ENCODE assay signal across 12 mouse cellular contexts in genomic region chr7:4491308-4491707, GRCm38 (mm10). TPM values are rescaled to one million over a fixed set of nuclear protein-coding genes. Genes with fewer than 3 reads are reported as not detected.
DNase-seq lines count a peak whose midpoint lies in the region; ATAC-seq and TF ChIP-seq lines count a peak whose summit lies in the region.
"Had no signal": no experiment of that assay in that cellular context is flagged by ENCODE, and none has a peak within 500 bp of the region (broad histone marks: within the 10 kb centered on the region; RNA-seq: fewer than 3 reads in every experiment).

No protein-coding gene starts in this region.

- no peak overlapping the region for H3K4me3 ChIP-seq in intestine, embryonic 16.5 days (ENCODE audit: low read length)
- no peak overlapping the region for H3K4me3 ChIP-seq in intestine, embryonic 15.5 days (replicated peaks)
- H3K4me3 ChIP-seq in midbrain, embryonic 14.5 days (replicated peaks; ENCODE audit: low read depth, low read length): no peak overlapping the region
- H3K4me3 ChIP-seq in hindbrain, postnatal 0 days (ENCODE audit: low read length): no peak overlapping the region
- H3K4me3 ChIP-seq: left cerebral cortex, adult 2 months; midbrain, embryonic 13.5 days had no signal

- ATAC-seq in intestine, embryonic 16.5 days: no peak
- ATAC-seq in intestine, embryonic 15.5 days: no peak; the same call in 1 of the 2 replicates
- peak; percentile 23 for ATAC-seq in common myeloid progenitor, adult 5-6 weeks (replicated peaks; ENCODE audit: low read depth, poor library complexity, severe bottlenecking)
- ATAC-seq in midbrain, embryonic 14.5 days (ENCODE audit: low FRiP score, low TSS enrichment): no peak
- ATAC-seq in hindbrain, postnatal 0 days: no peak
- ATAC-seq in erythroid progenitor cell, adult 5-6 weeks (replicated peaks; ENCODE audit: low FRiP score, poor library complexity, severe bottlenecking): no peak
- ATAC-seq: midbrain, embryonic 13.5 days had no signal

- H3K4me2 ChIP-seq in intestine, embryonic 16.5 days (ENCODE audit: low read depth, low read length): no peak overlapping the region
- no peak overlapping the region for H3K4me2 ChIP-seq in intestine, embryonic 15.5 days (replicated peaks)
- H3K4me2 ChIP-seq in midbrain, embryonic 14.5 days (ENCODE audit: low read length): no peak overlapping the region
- no peak overlapping the region for H3K4me2 ChIP-seq in hindbrain, postnatal 0 days (ENCODE audit: low read depth, low read length)
- H3K4me2 ChIP-seq: midbrain, embryonic 13.5 days had no signal

- peaks cover 12% of the 10 kb centered on the region; the same call in 1 of the 2 replicates for H3K4me1 ChIP-seq in intestine, embryonic 16.5 days (ENCODE audit: control insufficient read depth, insufficient read depth, low read length)
- H3K4me1 ChIP-seq in intestine, embryonic 15.5 days (replicated peaks): peaks cover 9% of the 10 kb centered on the region
- H3K4me1 ChIP-seq in midbrain, embryonic 14.5 days (ENCODE audit: control insufficient read depth, insufficient read depth, low read length): no peaks in the 10 kb centered on the region
- no peaks in the 10 kb centered on the region for H3K4me1 ChIP-seq in hindbrain, postnatal 0 days (ENCODE audit: insufficient read depth, low read length)
- H3K4me1 ChIP-seq: midbrain, embryonic 13.5 days had no signal

- 72% methylated on average over 6 of the region's 6 CpGs for WGBS in intestine, embryonic 16.5 days
- WGBS in intestine, embryonic 15.5 days: 73% methylated on average over 6 of the region's 6 CpGs
- 91% methylated on average over 6 of the region's 6 CpGs for WGBS in midbrain, embryonic 14.5 days
- WGBS in hindbrain, postnatal 0 days: 87% methylated on average over 6 of the region's 6 CpGs

- H3K27ac ChIP-seq in intestine, embryonic 16.5 days (ENCODE audit: low read length): peak overlapping the region; percentile 21; the same call in 1 of the 2 replicates
- H3K27ac ChIP-seq in intestine, embryonic 15.5 days: no peak overlapping the region
- H3K27ac ChIP-seq in midbrain, embryonic 14.5 days (replicated peaks; ENCODE audit: low read depth, low read length): no peak overlapping the region
- H3K27ac ChIP-seq in hindbrain, postnatal 0 days: no peak overlapping the region
- H3K27ac ChIP-seq: midbrain, embryonic 13.5 days had no signal

- peak; percentile 56 to 62 for DNase-seq in heart, postnatal 14 days
- peak; percentile 66 for DNase-seq in lung, postnatal 25 days (ENCODE audit: low spot score)
- DNase-seq in midbrain, embryonic 14.5 days: no peak
- no peak for DNase-seq in hindbrain, postnatal 0 days (ENCODE audit: low spot score)
- DNase-seq: adrenal gland, postnatal 10 days; cerebellum, postnatal 36 days had no signal

- no peaks in the 10 kb centered on the region for H3K27me3 ChIP-seq in intestine, embryonic 16.5 days (replicated peaks; ENCODE audit: control insufficient read depth, insufficient read depth, low read length)
- no peaks in the 10 kb centered on the region for H3K27me3 ChIP-seq in intestine, embryonic 15.5 days (replicated peaks)
- no peaks in the 10 kb centered on the region for H3K27me3 ChIP-seq in midbrain, embryonic 14.5 days (ENCODE audit: control insufficient read depth, insufficient read depth, low read length)
- H3K27me3 ChIP-seq in hindbrain, postnatal 0 days (ENCODE audit: insufficient read depth, low read length): no peaks in the 10 kb centered on the region
- H3K27me3 ChIP-seq: midbrain, embryonic 13.5 days had no signal

- no peaks in the 10 kb centered on the region for H3K9me3 ChIP-seq in intestine, embryonic 16.5 days (ENCODE audit: control insufficient read depth, low read length)
- no peaks in the 10 kb centered on the region for H3K9me3 ChIP-seq in intestine, embryonic 15.5 days
- no peaks in the 10 kb centered on the region for H3K9me3 ChIP-seq in midbrain, embryonic 14.5 days (ENCODE audit: control insufficient read depth, low read length)
- no peaks in the 10 kb centered on the region for H3K9me3 ChIP-seq in hindbrain, postnatal 0 days (ENCODE audit: low read length)
- H3K9me3 ChIP-seq: midbrain, embryonic 13.5 days had no signal

- intact Hi-C loops in heart, postnatal 14 days (cut with DNase I): no loop called here

- H3K36me3 ChIP-seq in intestine, embryonic 16.5 days (ENCODE audit: control insufficient read depth, insufficient read depth, low read length): peaks cover 4% of the 10 kb centered on the region
- H3K36me3 ChIP-seq in intestine, embryonic 15.5 days: peaks cover 23% of the 10 kb centered on the region
- H3K36me3 ChIP-seq in midbrain, embryonic 14.5 days (ENCODE audit: control insufficient read depth, insufficient read depth, low read length): peaks cover 48% of the 10 kb centered on the region
- H3K36me3 ChIP-seq in hindbrain, postnatal 0 days (ENCODE audit: insufficient read depth, low read length): peaks cover 38% of the 10 kb centered on the region

- no peak overlapping the region; the same call in 1 of the 2 replicates for H3K9ac ChIP-seq in intestine, embryonic 16.5 days (ENCODE audit: low read depth, low read length)
- H3K9ac ChIP-seq in intestine, embryonic 15.5 days: no peak overlapping the region
- no peak overlapping the region for H3K9ac ChIP-seq in midbrain, embryonic 14.5 days (replicated peaks; ENCODE audit: low read length)
- H3K9ac ChIP-seq in hindbrain, postnatal 0 days (replicated peaks; ENCODE audit: low read length): no peak overlapping the region
- H3K9ac ChIP-seq: midbrain, embryonic 13.5 days had no signal

- TF ChIP-seq CTCF in hindbrain, postnatal 0 days (IDR thresholded peaks at IDR 0.05; ENCODE audit: low read depth): no peak

RNA-seq across cellular contexts. Expression of gene Ppp1r12c, which starts 10.2 kb away (rescaled TPM):
- 17.0 and 17.3 TPM in 2 replicates for polyA plus RNA-seq in intestine, embryonic 16.5 days (2015; fragmentation: Nextera tagmentation; extraction: Ambion mirVana)
- polyA plus RNA-seq in intestine, embryonic 15.5 days (2015; fragmentation: Nextera tagmentation; extraction: Ambion mirVana): 42.4 and 45.8 TPM in 2 replicates
- total RNA-seq in common myeloid progenitor, adult 5-6 weeks (2017): 90.2 and 117 TPM in 2 replicates
- 10 to 100 TPM; 76.0 to 82.1 TPM for total RNA-seq in heart, postnatal 14 days (2021)
- 46.2 and 50.7 TPM in 2 replicates for polyA plus RNA-seq in midbrain, embryonic 14.5 days (2014; fragmentation: Nextera tagmentation; extraction: Ambion mirVana)
- 88.2 and 109 TPM in 2 replicates for total RNA-seq in hindbrain, postnatal 0 days (2014; rRNA removed)
- polyA plus RNA-seq in hindbrain, postnatal 0 days (2015; fragmentation: Nextera tagmentation; extraction: Ambion mirVana): 33.9 and 42.0 TPM in 2 replicates
- total RNA-seq in erythroid progenitor cell, adult 5-6 weeks (2015; ENCODE audit: low replicate concordance): 73.9 and 133 TPM in 2 replicates
- total RNA-seq in erythroid progenitor cell, adult 5-6 weeks (2017; ENCODE audit: low replicate concordance): 123 and 130 TPM in 2 replicates

RNA-seq across cellular contexts. Expression of gene Tnnt1, which starts 24.9 kb away (rescaled TPM):
- 23.0 and 23.2 TPM in 2 replicates for polyA plus RNA-seq in intestine, embryonic 16.5 days (2015; fragmentation: Nextera tagmentation; extraction: Ambion mirVana)
- 21.3 and 27.1 TPM in 2 replicates for polyA plus RNA-seq in intestine, embryonic 15.5 days (2015; fragmentation: Nextera tagmentation; extraction: Ambion mirVana)
- total RNA-seq in common myeloid progenitor, adult 5-6 weeks (2017): 6.1 and 6.6 TPM in 2 replicates
- 10 to 100 TPM; 25.4 to 33.6 TPM for total RNA-seq in heart, postnatal 14 days (2021)
- polyA plus RNA-seq in midbrain, embryonic 14.5 days (2014; fragmentation: Nextera tagmentation; extraction: Ambion mirVana): 2.6 and 2.7 TPM in 2 replicates
- 0.93 and 3.5 TPM in 2 replicates for total RNA-seq in hindbrain, postnatal 0 days (2014; rRNA removed)
- 2.9 and 3.6 TPM in 2 replicates for polyA plus RNA-seq in hindbrain, postnatal 0 days (2015; fragmentation: Nextera tagmentation; extraction: Ambion mirVana)
- total RNA-seq in erythroid progenitor cell, adult 5-6 weeks (2015; ENCODE audit: low replicate concordance): 1.4 TPM in 1 of 2 replicates, not detected in the other
- total RNA-seq in erythroid progenitor cell, adult 5-6 weeks (2017; ENCODE audit: low replicate concordance): 3.9 TPM in 1 of 2 replicates, not detected in the other

RNA-seq across cellular contexts. Expression of gene Eps8l1, which starts 30.8 kb away (rescaled TPM):
- 4.0 and 4.1 TPM in 2 replicates for polyA plus RNA-seq in intestine, embryonic 16.5 days (2015; fragmentation: Nextera tagmentation; extraction: Ambion mirVana)
- polyA plus RNA-seq in intestine, embryonic 15.5 days (2015; fragmentation: Nextera tagmentation; extraction: Ambion mirVana): 3.4 and 3.9 TPM in 2 replicates
- total RNA-seq in common myeloid progenitor, adult 5-6 weeks (2017): 4.2 and 5.6 TPM in 2 replicates
- total RNA-seq in heart, postnatal 14 days (2021): 1 to 10 TPM; 3.1 to 4.9 TPM
- polyA plus RNA-seq in midbrain, embryonic 14.5 days (2014; fragmentation: Nextera tagmentation; extraction: Ambion mirVana): 6.9 and 9.1 TPM in 2 replicates
- total RNA-seq in hindbrain, postnatal 0 days (2014; rRNA removed): 5.0 and 5.8 TPM in 2 replicates
- polyA plus RNA-seq in hindbrain, postnatal 0 days (2015; fragmentation: Nextera tagmentation; extraction: Ambion mirVana): 5.7 and 7.7 TPM in 2 replicates
- total RNA-seq in erythroid progenitor cell, adult 5-6 weeks (2015; ENCODE audit: low replicate concordance): 2.9 and 6.1 TPM in 2 replicates
- total RNA-seq in erythroid progenitor cell, adult 5-6 weeks (2017; ENCODE audit: low replicate concordance): 6.2 and 11.2 TPM in 2 replicates

RNA-seq across cellular contexts. Expression of gene Tnni3, which starts 32.7 kb away (rescaled TPM):
- polyA plus RNA-seq in intestine, embryonic 16.5 days (2015; fragmentation: Nextera tagmentation; extraction: Ambion mirVana): 1.6 TPM in 2 replicates
- polyA plus RNA-seq in intestine, embryonic 15.5 days (2015; fragmentation: Nextera tagmentation; extraction: Ambion mirVana): 2.2 and 3.0 TPM in 2 replicates
- 0.87 and 1.9 TPM in 2 replicates for total RNA-seq in common myeloid progenitor, adult 5-6 weeks (2017)
- total RNA-seq in heart, postnatal 14 days (2021): 1,000 to 10,000 TPM; 7,272 to 7,308 TPM
- polyA plus RNA-seq in midbrain, embryonic 14.5 days (2014; fragmentation: Nextera tagmentation; extraction: Ambion mirVana): 1.5 and 2.0 TPM in 2 replicates
- total RNA-seq in hindbrain, postnatal 0 days (2014; rRNA removed): 1.9 TPM in 1 of 2 replicates, not detected in the other
- polyA plus RNA-seq in hindbrain, postnatal 0 days (2015; fragmentation: Nextera tagmentation; extraction: Ambion mirVana): 2.1 and 3.9 TPM in 2 replicates
- not detected in 2 replicates for total RNA-seq in erythroid progenitor cell, adult 5-6 weeks (2015; ENCODE audit: low replicate concordance)
- total RNA-seq in erythroid progenitor cell, adult 5-6 weeks (2017; ENCODE audit: low replicate concordance): not detected in 2 replicates

RNA-seq across cellular contexts. Expression of gene Dnaaf3, which starts 40.9 kb away (rescaled TPM):
- 1.1 and 1.3 TPM in 2 replicates for polyA plus RNA-seq in intestine, embryonic 16.5 days (2015; fragmentation: Nextera tagmentation; extraction: Ambion mirVana)
- polyA plus RNA-seq in intestine, embryonic 15.5 days (2015; fragmentation: Nextera tagmentation; extraction: Ambion mirVana): 1.1 TPM in 2 replicates
- total RNA-seq in common myeloid progenitor, adult 5-6 weeks (2017): 1.6 TPM in 1 of 2 replicates, not detected in the other
- total RNA-seq in heart, postnatal 14 days (2021): 1 to 10 TPM; 1.8 to 1.9 TPM
- 0.58 and 1.4 TPM in 2 replicates for polyA plus RNA-seq in midbrain, embryonic 14.5 days (2014; fragmentation: Nextera tagmentation; extraction: Ambion mirVana)
- 2.1 and 3.8 TPM in 2 replicates for total RNA-seq in hindbrain, postnatal 0 days (2014; rRNA removed)
- 2.0 and 2.6 TPM in 2 replicates for polyA plus RNA-seq in hindbrain, postnatal 0 days (2015; fragmentation: Nextera tagmentation; extraction: Ambion mirVana)
- not detected in 2 replicates for total RNA-seq in erythroid progenitor cell, adult 5-6 weeks (2015; ENCODE audit: low replicate concordance)
- total RNA-seq in erythroid progenitor cell, adult 5-6 weeks (2017; ENCODE audit: low replicate concordance): 0.64 TPM in 1 of 2 replicates, not detected in the other

Comparison
In these comparisons a context has a peak if more than half of its experiments do, and no peak if none do; other contexts are left out.
1. DNase-seq: peak in heart, postnatal 14 days (2 of 2) and lung, postnatal 25 days (single experiment); none in midbrain, embryonic 14.5 days (single experiment) and hindbrain, postnatal 0 days (single experiment).